Mouse (Mus musculus): ENCODE data around the gene N4bp1. TPM values are rescaled to one million over a fixed set of nuclear protein-coding genes. Genes with fewer than 3 reads are reported as not detected.

Gene N4bp1
- polyA plus RNA-seq, 1 experiment = 11.0 TPM

DNA sequence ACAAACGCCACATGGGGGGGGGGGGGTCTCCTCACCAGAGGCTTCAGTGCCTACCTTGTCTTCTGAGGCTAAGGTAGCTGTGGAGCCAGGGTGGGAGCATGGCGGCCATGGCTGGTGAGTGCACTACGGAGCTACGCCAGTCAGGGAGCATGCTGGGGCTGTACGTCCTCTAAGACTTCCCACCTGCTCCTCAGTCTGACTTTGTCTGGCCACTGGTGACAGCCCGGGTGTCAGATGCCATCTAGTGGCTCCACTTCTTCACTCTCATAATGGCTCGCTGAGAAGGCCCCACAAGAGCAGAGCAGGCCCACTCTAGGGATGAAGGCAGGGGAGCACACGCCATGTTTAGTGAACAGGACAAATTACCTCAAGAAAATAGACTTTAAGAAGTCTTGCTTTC is 41.2 kb downstream of the N4bp1 start:
- no peaks in the 10 kb centered on the region for H3K4me1 ChIP-seq (ENCODE audit: control insufficient read depth, insufficient read depth, insufficient read length)
- H3K27ac ChIP-seq (ENCODE audit: insufficient read depth, low read length) = no peak overlapping the region
- 61% methylated on average over 8 of the region's 8 CpGs for WGBS
- peak; percentile 26; the same call in 1 of the 2 replicates for TF ChIP-seq CTCF (IDR thresholded peaks at IDR 0.05; ENCODE audit: extremely low read depth, insufficient read depth, insufficient read length, insufficient replicate concordance)
- no peak for TF ChIP-seq POLR2A (IDR thresholded peaks at IDR 0.05; ENCODE audit: low read depth, low read length)
- no peak for DNase-seq (ENCODE audit: low read depth in 1 of 2, low spot score in 2 of 2)
- H3K4me3 ChIP-seq (ENCODE audit: extremely low read depth, insufficient read depth, insufficient read length) = no peak overlapping the region
- no peaks in the 10 kb centered on the region for H3K27me3 ChIP-seq (ENCODE audit: control insufficient read depth, insufficient read depth, low read length)
- H3K36me3 ChIP-seq (ENCODE audit: control insufficient read depth, insufficient read depth, low read length) = peaks cover 28% of the 10 kb centered on the region

GRCm38 (mm10) chr8:86841556-86842309 is 43.3 kb downstream of the N4bp1 start:
- no peak overlapping the region for H3K27ac ChIP-seq (ENCODE audit: insufficient read depth, low read length)
- H3K27me3 ChIP-seq (ENCODE audit: control insufficient read depth, insufficient read depth, low read length) = no peaks in the 10 kb centered on the region
- WGBS = 96% methylated on average over 8 of the region's 8 CpGs
- H3K4me1 ChIP-seq (ENCODE audit: control insufficient read depth, insufficient read depth, insufficient read length) = no peaks in the 10 kb centered on the region
- DNase-seq (ENCODE audit: low read depth in 1 of 2, low spot score in 2 of 2) = no peak
- TF ChIP-seq CTCF (IDR thresholded peaks at IDR 0.05; ENCODE audit: extremely low read depth, insufficient read depth, insufficient read length, insufficient replicate concordance) = no peak
- no peak for TF ChIP-seq POLR2A (IDR thresholded peaks at IDR 0.05; ENCODE audit: low read depth, low read length)
- H3K4me3 ChIP-seq (ENCODE audit: extremely low read depth, insufficient read depth, insufficient read length) = no peak overlapping the region
- peaks cover 23% of the 10 kb centered on the region for H3K36me3 ChIP-seq (ENCODE audit: control insufficient read depth, insufficient read depth, low read length)

GRCm38 (mm10) chr8:86840120-86840693 is 44.9 kb downstream of the N4bp1 start:
- Histone ChIP-seq H3K27ac (ENCODE audit: insufficient read depth, low read length) (no peak overlapping the region), H3K4me1 (ENCODE audit: control insufficient read depth, insufficient read depth, insufficient read length) (no peaks in the 10 kb centered on the region), H3K4me3 (ENCODE audit: extremely low read depth, insufficient read depth, insufficient read length) (no peak overlapping the region), H3K36me3 (ENCODE audit: control insufficient read depth, insufficient read depth, low read length) (peaks cover 18% of the 10 kb centered on the region), H3K27me3 (ENCODE audit: control insufficient read depth, insufficient read depth, low read length) (no peaks in the 10 kb centered on the region)
- TF ChIP-seq CTCF (IDR thresholded peaks at IDR 0.05; ENCODE audit: extremely low read depth, insufficient read depth, insufficient read length, insufficient replicate concordance) = no peak
- no peak for TF ChIP-seq POLR2A (IDR thresholded peaks at IDR 0.05; ENCODE audit: low read depth, low read length)
- DNase-seq (ENCODE audit: low read depth in 1 of 2, low spot score in 2 of 2) = no peak
- WGBS = 92% methylated on average over 12 of the region's 12 CpGs

DNA sequence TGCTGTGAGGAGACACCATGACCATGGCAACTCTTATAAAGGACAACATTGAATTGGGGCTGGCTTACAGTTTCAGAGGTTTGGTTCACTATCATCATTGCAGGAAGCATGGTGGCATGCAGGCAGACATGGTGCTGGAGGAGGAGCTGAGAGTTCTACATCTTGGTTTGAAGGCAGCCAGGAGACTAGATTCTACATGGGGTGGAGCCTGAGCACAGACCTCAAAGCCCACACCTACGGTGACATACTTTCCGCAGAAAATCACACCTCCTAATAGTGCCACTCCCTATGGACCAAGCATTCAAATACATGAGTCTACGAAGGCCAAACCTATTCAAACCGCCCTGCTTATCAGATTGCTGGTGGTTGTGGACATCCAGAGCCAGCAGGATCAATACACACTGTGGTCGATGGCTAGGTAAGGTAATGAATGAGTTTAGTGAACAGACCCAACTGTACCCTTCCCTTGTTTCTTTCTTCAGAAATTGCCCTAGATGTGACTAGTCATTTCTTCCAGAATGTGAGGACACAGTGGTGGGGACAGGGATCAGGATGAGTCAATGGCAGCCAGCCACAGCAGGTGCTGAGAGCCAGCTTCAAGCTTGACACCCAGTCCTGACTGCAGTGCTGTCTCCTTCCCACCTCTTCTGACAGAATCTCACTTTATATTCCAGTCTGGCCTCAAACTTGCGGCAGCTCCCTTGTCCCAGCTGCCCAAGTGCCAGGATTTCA is 46.2 kb downstream of the N4bp1 start:
- no peak for DNase-seq (ENCODE audit: low read depth in 1 of 2, low spot score in 2 of 2)
- H3K4me3 ChIP-seq (ENCODE audit: extremely low read depth, insufficient read depth, insufficient read length) = no peak overlapping the region
- TF ChIP-seq POLR2A (IDR thresholded peaks at IDR 0.05; ENCODE audit: low read depth, low read length) = no peak
- TF ChIP-seq CTCF (IDR thresholded peaks at IDR 0.05; ENCODE audit: extremely low read depth, insufficient read depth, insufficient read length, insufficient replicate concordance) = no peak
- no peaks in the 10 kb centered on the region for H3K27me3 ChIP-seq (ENCODE audit: control insufficient read depth, insufficient read depth, low read length)
- H3K27ac ChIP-seq (ENCODE audit: insufficient read depth, low read length) = no peak overlapping the region
- 82% methylated on average over 6 of the region's 6 CpGs for WGBS
- H3K4me1 ChIP-seq (ENCODE audit: control insufficient read depth, insufficient read depth, insufficient read length) = no peaks in the 10 kb centered on the region
- peaks cover 12% of the 10 kb centered on the region for H3K36me3 ChIP-seq (ENCODE audit: control insufficient read depth, insufficient read depth, low read length)

DNA sequence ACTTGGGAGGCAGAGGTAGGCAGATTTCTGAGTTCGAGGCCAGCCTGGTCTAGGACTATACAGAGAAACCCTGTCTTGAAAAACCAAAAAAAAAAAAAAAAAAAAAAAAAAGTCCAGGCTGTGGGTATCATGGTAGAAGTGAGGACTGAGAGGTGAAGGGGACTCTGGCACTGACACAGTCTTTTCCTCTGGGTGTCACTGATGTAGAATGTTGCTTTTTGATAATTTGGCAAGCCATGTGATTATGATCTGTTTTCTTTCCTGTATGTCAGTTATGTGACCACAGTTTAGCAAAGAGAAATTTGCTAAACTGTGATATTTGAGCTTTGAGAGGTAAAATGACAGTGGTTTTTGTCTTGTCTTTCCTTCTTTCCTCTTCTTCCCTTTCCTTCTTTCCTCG is 47.8 kb downstream of the N4bp1 start:
- no peaks in the 10 kb centered on the region for H3K27me3 ChIP-seq (ENCODE audit: control insufficient read depth, insufficient read depth, low read length)
- no peak overlapping the region for H3K27ac ChIP-seq (ENCODE audit: insufficient read depth, low read length)
- no peak overlapping the region for H3K4me3 ChIP-seq (ENCODE audit: extremely low read depth, insufficient read depth, insufficient read length)
- TF ChIP-seq CTCF (IDR thresholded peaks at IDR 0.05; ENCODE audit: extremely low read depth, insufficient read depth, insufficient read length, insufficient replicate concordance) (no peak), POLR2A (IDR thresholded peaks at IDR 0.05; ENCODE audit: low read depth, low read length) (no peak)
- peaks cover 6% of the 10 kb centered on the region for H3K36me3 ChIP-seq (ENCODE audit: control insufficient read depth, insufficient read depth, low read length)
- DNase-seq (ENCODE audit: low read depth in 1 of 2, low spot score in 2 of 2) = no peak
- 49% methylated on average over 2 of the region's 2 CpGs for WGBS
- no peaks in the 10 kb centered on the region for H3K4me1 ChIP-seq (ENCODE audit: control insufficient read depth, insufficient read depth, insufficient read length)

DNA sequence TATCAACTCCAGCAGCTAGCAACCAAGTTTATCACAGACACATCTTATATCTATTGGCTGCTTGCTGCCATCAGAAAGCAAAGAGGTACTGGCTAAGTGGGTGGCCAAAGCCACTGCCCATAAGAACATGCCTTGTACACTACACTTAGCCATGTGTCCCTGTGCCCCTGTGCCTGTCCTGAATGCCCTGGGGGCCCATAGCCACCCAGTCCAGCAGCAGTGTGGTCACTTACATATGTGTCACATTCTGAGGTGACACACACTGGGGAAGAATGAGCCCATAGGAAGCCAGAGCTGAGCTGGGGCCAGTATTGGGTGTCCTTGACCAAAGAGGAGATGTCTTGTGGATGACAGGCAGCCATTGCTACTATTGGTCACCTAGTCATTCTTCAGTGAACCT is 49.2 kb downstream of the N4bp1 start:
- H3K27ac ChIP-seq (ENCODE audit: insufficient read depth, low read length) = no peak overlapping the region
- DNase-seq (ENCODE audit: low read depth in 1 of 2, low spot score in 2 of 2) = no peak
- H3K27me3 ChIP-seq (ENCODE audit: control insufficient read depth, insufficient read depth, low read length) = no peaks in the 10 kb centered on the region
- no peaks in the 10 kb centered on the region; the same call in 1 of the 2 replicates for H3K36me3 ChIP-seq (ENCODE audit: control insufficient read depth, insufficient read depth, low read length)
- TF ChIP-seq POLR2A (IDR thresholded peaks at IDR 0.05; ENCODE audit: low read depth, low read length) (no peak), CTCF (IDR thresholded peaks at IDR 0.05; ENCODE audit: extremely low read depth, insufficient read depth, insufficient read length, insufficient replicate concordance) (no peak)
- H3K4me1 ChIP-seq (ENCODE audit: control insufficient read depth, insufficient read depth, insufficient read length) = no peaks in the 10 kb centered on the region
- H3K4me3 ChIP-seq (ENCODE audit: extremely low read depth, insufficient read depth, insufficient read length) = no peak overlapping the region

All from spleen, adult 2 months (tissue).